Mouse (Mus musculus): ENCODE measurements around the gene Mxd1.

The Mxd1 gene

GRCm38 (mm10) chr6:86668580-86669239 is at the start of gene Mxd1:
Gene Mxd1, minus strand, starts transcription at chr6:86669161.
- no peak for DNase-seq (ENCODE audit: low spot score in 2 of 2)

GRCm38 (mm10) chr6:86708072-86708774 is 39.3 kb upstream of the Mxd1 start:
- no peak for DNase-seq (ENCODE audit: low spot score in 2 of 2)

- no peak for DNase-seq (ENCODE audit: low spot score in 2 of 2)
Observed at GRCm38 (mm10) chr6:86702577-86702976, 33.6 kb upstream of the Mxd1 start.

- no peak for DNase-seq (ENCODE audit: low spot score in 2 of 2)
Observed at GRCm38 (mm10) chr6:86697903-86698302, 28.9 kb upstream of the Mxd1 start.

GRCm38 (mm10) chr6:86696213-86696612 is 27.3 kb upstream of the Mxd1 start:
- no peak for DNase-seq (ENCODE audit: low spot score in 2 of 2)

- peak; percentile 22 to 65 for DNase-seq (ENCODE audit: low spot score in 2 of 2)
Observed at GRCm38 (mm10) chr6:86694465-86694864, 25.5 kb upstream of the Mxd1 start.

GRCm38 (mm10) chr6:86689671-86690070 is 20.7 kb upstream of the Mxd1 start:
- DNase-seq (ENCODE audit: low spot score in 2 of 2): no peak

GRCm38 (mm10) chr6:86686971-86687370 is 18.0 kb upstream of the Mxd1 start:
- no peak for DNase-seq (ENCODE audit: low spot score in 2 of 2)

- no peak for DNase-seq (ENCODE audit: low spot score in 2 of 2)
Observed at GRCm38 (mm10) chr6:86684655-86685011, 15.7 kb upstream of the Mxd1 start.

- DNase-seq (ENCODE audit: low spot score in 2 of 2): peak; percentile 86 to 90
Observed at GRCm38 (mm10) chr6:86683872-86684654, 15.1 kb upstream of the Mxd1 start, which contains the start of gene Snrnp27. Gene Snrnp27, minus strand, starts transcription at chr6:86684522.

- DNase-seq (ENCODE audit: low spot score in 2 of 2): no peak
Observed at GRCm38 (mm10) chr6:86681289-86681688, 12.3 kb upstream of the Mxd1 start.

- no peak for DNase-seq (ENCODE audit: low spot score in 2 of 2)
Observed at GRCm38 (mm10) chr6:86678341-86678740, 9.4 kb upstream of the Mxd1 start.

GRCm38 (mm10) chr6:86670873-86671272 is 1.9 kb upstream of the Mxd1 start:
- peak in 1 of 2 experiments; percentile 46 for DNase-seq (ENCODE audit: low spot score in 2 of 2)

- peak; percentile 99 for DNase-seq (ENCODE audit: low spot score in 2 of 2)
Observed at GRCm38 (mm10) chr6:86669240-86669727, 323 bp upstream of the Mxd1 start.

GRCm38 (mm10) chr6:86667061-86667460 is 1.9 kb downstream of the Mxd1 start:
- DNase-seq (ENCODE audit: low spot score in 2 of 2): no peak

- no peak for DNase-seq (ENCODE audit: low spot score in 2 of 2)
Observed at GRCm38 (mm10) chr6:86665560-86666307, 3.2 kb downstream of the Mxd1 start.

- no peak for DNase-seq (ENCODE audit: low spot score in 2 of 2)
Observed at GRCm38 (mm10) chr6:86665076-86665475, 3.9 kb downstream of the Mxd1 start.

- DNase-seq (ENCODE audit: low spot score in 2 of 2): no peak
Observed at GRCm38 (mm10) chr6:86660161-86660877, 8.6 kb downstream of the Mxd1 start.

- no peak for DNase-seq (ENCODE audit: low spot score in 2 of 2)
Observed at GRCm38 (mm10) chr6:86658501-86658900, 10.5 kb downstream of the Mxd1 start.

GRCm38 (mm10) chr6:86654270-86654916 is 14.6 kb downstream of the Mxd1 start:
- DNase-seq (ENCODE audit: low spot score in 2 of 2): no peak
